Mouse (Mus musculus) small intestine, adult 2 months (tissue): ENCODE measurements around the gene Tcn2.

ENCODE experiments used
- CTCF ChIP-seq: fragments of 200-500 bp; IDR thresholded peaks from 2 replicates; pipeline ENCODE4 v1.5.1; 2012; ENCODE audit warnings: low read depth, mild to moderate bottlenecking, control low read depth, inconsistent platforms, low read length, moderate library complexity, mixed read lengths; ENCODE audit not compliant: insufficient replicate concordance, insufficient read length; ENCODE audit errors: extremely low read depth
- POLR2A ChIP-seq: fragments of 200-500 bp; IDR thresholded peaks from 2 replicates; pipeline ENCODE4 v1.6.1; 2012; ENCODE audit warnings: low read depth, mild to moderate bottlenecking, control low read depth, inconsistent platforms, low read length, moderate library complexity

GRCm38 (mm10) chr11:3894406-3895281, 37.3 kb downstream of the Tcn2 start, which contains the start of the genes 4921536K21Rik and Dusp18:
- TF ChIP-seq CTCF (no peak), POLR2A (0 out of 2 replicates have a peak, but pooled peaks have one; percentile 6)
